Mouse (Mus musculus) left cerebral cortex, adult 8-10 months (tissue): ENCODE data around the gene Trappc3. TPM values are rescaled to one million over a fixed set of nuclear protein-coding genes. Genes with fewer than 3 reads are reported as not detected.

Experiments
- DNase-seq, 2 experiments: peaks; one replicate each; pipeline ENCODE4 v3.0.0; 2022; ENCODE audit warnings: low spot score in 2 of 2
- total RNA-seq, 4 experiments: library from RNA; stranded (reverse); gene quantifications; 2 replicates each; pipeline ENCODE4 v1.2.4; 2022

The Trappc3 gene
- total RNA-seq, 4 experiments from 2014 or later: 86.2 to 93.4 (median 89.3) TPM

GRCm38 (mm10) chr4:126250659-126251058 lies 11.5 kb upstream of the Trappc3 start:
- DNase-seq: no peak

GRCm38 (mm10) chr4:126251655-126252254 lies 10.4 kb upstream of the Trappc3 start:
- no peak for DNase-seq

- no peak for DNase-seq
Measured at GRCm38 (mm10) chr4:126252411-126253237, 9.5 kb upstream of the Trappc3 start.

- DNase-seq: no peak
Measured at GRCm38 (mm10) chr4:126253637-126254272, 8.4 kb upstream of the Trappc3 start.

- DNase-seq: peak in 1 of 2 experiments; percentile 72
Measured at GRCm38 (mm10) chr4:126254315-126255112, 7.6 kb upstream of the Trappc3 start.

DNA sequence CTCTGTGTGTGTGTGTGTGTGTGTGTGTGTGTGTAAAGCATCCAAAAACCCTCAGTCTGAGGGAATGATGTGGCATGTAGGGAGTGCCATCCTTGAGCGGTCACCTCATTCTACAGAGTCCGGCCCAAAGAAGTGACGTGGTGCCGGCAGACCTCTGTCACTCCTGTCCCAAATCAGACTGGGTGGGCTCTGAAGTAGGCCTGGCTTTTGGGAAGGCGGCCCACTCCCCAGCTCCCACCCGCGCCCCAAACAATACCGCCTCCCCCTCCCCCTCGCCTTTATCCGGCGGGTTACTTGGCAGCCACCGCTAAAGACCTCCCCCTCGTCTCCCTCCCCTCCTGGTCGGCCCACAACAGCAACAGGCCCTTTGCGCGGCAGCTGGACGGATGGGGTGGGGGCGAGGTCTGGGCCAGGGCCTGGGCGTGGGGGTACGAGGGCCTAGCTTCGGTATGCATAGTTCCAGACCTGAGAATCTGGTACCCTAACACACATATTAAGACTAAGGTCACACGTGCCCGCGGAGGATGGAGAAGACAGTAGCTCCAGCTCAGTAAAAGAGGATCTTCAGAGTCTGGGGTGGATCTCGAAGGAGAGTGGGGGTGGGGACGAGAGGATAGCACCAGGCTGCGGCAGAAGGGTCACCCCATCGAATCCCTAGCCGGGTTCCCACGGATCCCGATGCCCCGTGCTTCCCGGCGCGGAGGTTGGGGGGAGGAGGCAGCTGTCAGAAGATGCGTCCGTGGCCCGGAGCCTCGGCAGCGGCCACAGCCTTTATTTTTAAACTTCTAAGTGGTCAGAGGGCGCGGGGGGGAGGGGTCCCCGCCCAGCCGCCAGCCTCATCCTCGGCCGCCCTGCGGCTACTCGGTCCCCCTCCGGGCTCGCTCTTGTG lies 6.8 kb upstream of the Trappc3 start:
- DNase-seq: no peak

- DNase-seq: peak; percentile 81 to 87
Measured at GRCm38 (mm10) chr4:126256131-126256791, 5.9 kb upstream of the Trappc3 start, which contains the start of gene Map7d1. TSS of gene Map7d1 (minus strand) at chr4:126256343.

DNA sequence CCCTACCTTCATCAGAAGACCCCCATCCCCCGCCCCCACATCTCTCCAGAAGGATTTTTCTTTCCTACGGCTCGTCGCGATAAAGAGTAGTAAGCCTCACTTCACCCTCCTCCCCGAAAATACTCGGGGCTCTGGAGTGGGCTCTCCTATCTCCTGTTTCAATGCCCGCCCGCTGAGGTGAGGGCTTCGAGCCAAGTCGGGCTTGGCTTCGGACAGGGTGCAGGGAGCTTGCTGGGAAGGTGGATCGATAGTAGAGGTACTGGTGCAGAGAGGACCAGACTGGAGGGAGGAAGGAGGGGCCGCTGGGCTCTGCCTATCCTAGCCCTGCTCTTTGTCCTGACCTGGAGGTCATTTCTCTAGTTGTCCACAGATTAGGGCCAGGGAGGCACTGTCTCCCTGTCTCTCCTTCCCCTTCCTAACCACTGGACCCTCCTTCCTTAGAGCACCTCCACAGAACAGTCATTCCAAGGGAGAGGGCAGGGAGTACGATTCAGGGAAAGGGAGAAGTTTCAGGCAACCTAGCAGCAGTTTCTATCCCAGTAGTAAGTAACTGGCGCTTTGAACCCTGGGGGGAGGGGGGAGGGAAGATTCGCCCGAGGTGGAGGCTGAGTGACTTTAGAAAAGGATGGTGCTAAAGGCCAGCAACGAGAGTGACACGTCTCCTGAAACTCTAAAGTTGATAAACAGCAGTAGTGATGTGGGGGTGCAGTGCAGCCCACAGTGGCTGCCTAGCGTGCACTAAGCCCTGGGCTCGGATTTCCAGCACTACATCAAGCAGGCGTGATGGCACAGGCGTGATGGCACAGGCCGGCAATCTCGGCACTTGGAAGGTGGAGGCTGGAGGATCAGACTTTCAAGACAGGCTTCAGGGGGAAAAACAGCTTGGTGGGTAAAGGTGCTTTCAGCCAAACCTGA lies 4.9 kb upstream of the Trappc3 start:
- no peak for DNase-seq

- no peak for DNase-seq
Measured at GRCm38 (mm10) chr4:126259063-126259462, 3.1 kb upstream of the Trappc3 start.

DNA sequence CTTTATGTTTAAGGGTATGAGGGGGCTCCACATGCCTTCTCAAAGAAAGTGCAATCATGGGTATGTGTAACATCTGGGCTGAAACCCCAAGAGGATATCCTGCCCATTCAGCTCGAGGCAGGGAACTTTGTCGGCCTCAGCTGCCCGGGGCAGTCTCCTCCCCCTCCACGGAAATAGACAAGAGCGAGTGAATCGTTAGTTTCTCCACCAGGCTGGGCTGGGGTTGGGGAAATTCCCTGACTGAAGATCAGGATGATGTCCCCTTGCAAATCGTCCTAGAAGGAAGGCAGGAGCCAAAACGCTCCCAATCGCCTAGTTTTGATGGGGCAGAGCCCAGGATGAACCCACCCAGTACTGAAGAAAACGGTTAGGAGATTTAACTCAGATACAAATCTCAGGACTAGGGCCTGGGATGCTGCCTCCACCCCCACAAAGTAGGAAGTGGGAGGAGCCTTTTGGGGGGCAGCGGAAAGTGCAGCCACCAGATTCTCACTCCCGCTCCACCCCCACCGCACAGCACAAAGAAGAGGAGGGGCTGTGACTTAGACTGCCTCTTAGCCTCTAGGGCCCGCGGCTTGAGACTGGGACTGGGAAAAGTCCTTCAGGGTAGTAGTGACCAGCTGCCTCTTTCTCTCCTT lies 2.5 kb upstream of the Trappc3 start:
- DNase-seq: no peak

GRCm38 (mm10) chr4:126260520-126261201 lies 1.5 kb upstream of the Trappc3 start:
- peak in 1 of 2 experiments; percentile 72 for DNase-seq

DNA sequence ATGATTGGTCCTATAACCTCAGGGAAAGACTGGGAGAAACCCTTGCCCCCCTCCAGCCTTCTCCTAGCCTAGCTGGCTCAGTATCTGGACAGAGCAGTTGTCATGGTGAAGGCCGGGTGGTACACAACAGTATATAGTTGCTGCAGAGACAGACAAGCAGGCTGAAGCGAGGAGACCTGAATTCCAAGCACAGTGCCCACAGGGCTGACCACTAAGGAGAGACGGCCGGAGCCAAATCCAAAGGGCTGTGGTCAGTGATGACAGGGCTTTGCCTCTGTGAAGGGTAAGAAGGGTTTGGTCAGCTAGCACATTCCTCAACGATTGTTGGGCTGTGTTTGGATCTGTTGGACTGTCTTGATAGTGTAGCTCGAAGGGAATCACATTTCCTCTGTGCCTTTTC lies 859 bp upstream of the Trappc3 start:
- no peak for DNase-seq

GRCm38 (mm10) chr4:126261675-126262074 lies 450 bp upstream of the Trappc3 start:
- DNase-seq: no peak

GRCm38 (mm10) chr4:126269292-126269691 lies 7.2 kb downstream of the Trappc3 start:
- DNase-seq: no peak

- no peak for DNase-seq
Measured at GRCm38 (mm10) chr4:126273753-126274152, 11.6 kb downstream of the Trappc3 start.

DNA sequence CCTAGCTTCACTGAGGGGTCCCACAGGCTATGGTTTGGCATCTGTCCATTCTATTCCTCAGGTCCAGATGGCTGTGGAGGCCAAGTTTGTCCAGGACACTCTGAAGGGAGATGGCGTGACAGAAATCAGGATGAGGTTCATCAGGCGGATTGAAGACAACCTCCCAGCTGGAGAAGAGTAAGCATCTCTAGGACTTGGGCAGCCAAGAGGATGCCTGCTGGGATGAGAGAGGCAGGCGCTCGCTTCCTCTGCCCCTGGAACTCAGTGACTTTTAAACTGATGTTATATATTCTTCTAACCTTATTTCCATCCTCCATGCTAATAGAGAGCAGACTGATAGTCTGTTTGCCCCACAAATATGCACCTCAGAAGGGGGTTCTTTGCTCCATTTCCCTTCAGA lies 13.0 kb downstream of the Trappc3 start:
- DNase-seq: no peak

- DNase-seq: no peak
Measured at GRCm38 (mm10) chr4:126275681-126276131, 13.6 kb downstream of the Trappc3 start.
